Mouse (Mus musculus) neural tube, embryonic 15.5 days (tissue): ENCODE results near the gene Exoc6b. TPM values are rescaled to one million over a fixed set of nuclear protein-coding genes. Genes with fewer than 3 reads are reported as not detected.

Experiments
- ATAC-seq: fragments of 200-750 bp; cut with Nextera tagmentation; 2 replicates; pipeline ENCODE4 v1.8.0; 2017; ENCODE audit warnings: mild to moderate bottlenecking, moderate TSS enrichment, moderate library complexity; ENCODE audit not compliant: low FRiP score
- H3K27ac ChIP-seq: fragments of 300-500 bp; sonication (generic); replicated peaks from 2 replicates; pipeline ENCODE4 v1.5.1; 2015; ENCODE audit warnings: mild to moderate bottlenecking, inconsistent platforms
- H3K27me3 ChIP-seq: fragments of 300-500 bp; sonication (generic); replicated peaks from 2 replicates; pipeline ENCODE4 v1.6.1; 2015; ENCODE audit warnings: inconsistent platforms
- H3K36me3 ChIP-seq: fragments of 300-500 bp; sonication (generic); 2 replicates; pipeline ENCODE4 v1.6.1; 2015; ENCODE audit warnings: inconsistent platforms
- H3K4me1 ChIP-seq: fragments of 300-500 bp; sonication (generic); 2 replicates; pipeline ENCODE4 v1.6.1; 2015; ENCODE audit warnings: inconsistent platforms
- H3K4me2 ChIP-seq: fragments of 300-500 bp; sonication (generic); 2 replicates; pipeline ENCODE4 v1.6.1; 2015; ENCODE audit warnings: inconsistent platforms, mild to moderate bottlenecking, moderate library complexity
- H3K4me3 ChIP-seq: fragments of 300-500 bp; sonication (generic); replicated peaks from 2 replicates; pipeline ENCODE4 v1.5.1; 2015; ENCODE audit warnings: mild to moderate bottlenecking, inconsistent platforms
- H3K9ac ChIP-seq: fragments of 300-500 bp; sonication (generic); replicated peaks from 2 replicates; pipeline ENCODE4 v1.6.1; 2015; ENCODE audit warnings: mild to moderate bottlenecking, inconsistent platforms
- H3K9me3 ChIP-seq: fragments of 300-500 bp; sonication (generic); replicated peaks from 2 replicates; pipeline ENCODE4 v1.6.1; 2016; ENCODE audit warnings: inconsistent platforms
- WGBS: fragments of 180-500 bp; shearing (Covaris S2); methylation state at CpG from one replicate; pipeline ENCODE4 v1.1.7; 2015; ENCODE audit warnings: mixed read lengths; 5-methylcytosine and 5-hydroxymethylcytosine counted together
- polyA plus RNA-seq: library from polyadenylated mRNA; unstranded; fragments of >200 nt; fragmentation: Nextera tagmentation; extraction: Ambion mirVana; gene quantifications from 2 replicates; pipeline ENCODE4 v1.2.1, GENCODE M21; 2015

Gene Exoc6b
- polyA plus RNA-seq, 1 experiment from 2014 or later, result 44.5 TPM

- no peak overlapping the region for H3K9ac ChIP-seq
- no peak for ATAC-seq
- no peaks in the 10 kb centered on the region for H3K9me3 ChIP-seq
- no peak overlapping the region for H3K4me3 ChIP-seq
- H3K27me3 ChIP-seq, result no peaks in the 10 kb centered on the region
- no peak overlapping the region for H3K27ac ChIP-seq
- H3K36me3 ChIP-seq, result no peaks in the 10 kb centered on the region
- no peak overlapping the region for H3K4me2 ChIP-seq
- no peaks in the 10 kb centered on the region for H3K4me1 ChIP-seq
Observed at GRCm38 (mm10) chr6:84752806-84753420, 316.4 kb downstream of the Exoc6b start.

DNA sequence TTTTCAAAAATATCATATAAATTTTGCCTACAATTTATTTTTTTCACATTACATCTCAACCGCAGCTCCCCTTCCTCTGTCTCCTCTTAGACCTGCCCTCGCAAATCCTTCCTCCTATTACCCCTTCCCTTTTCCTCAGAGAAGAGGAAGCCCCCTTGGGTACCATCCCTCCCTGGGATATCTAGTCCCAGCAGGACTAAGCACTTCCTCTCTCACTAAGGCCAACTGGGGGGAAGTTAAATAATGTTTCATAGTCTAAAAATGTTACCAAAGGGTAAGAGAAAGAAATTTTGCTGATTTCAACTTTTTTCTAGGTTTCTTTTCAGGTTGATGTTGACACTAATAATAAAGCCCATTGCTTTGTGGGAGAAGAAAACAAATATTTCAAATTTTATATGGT, 317.9 kb downstream of the Exoc6b start:
- H3K9me3 ChIP-seq, result no peaks in the 10 kb centered on the region
- H3K27me3 ChIP-seq, result no peaks in the 10 kb centered on the region
- no peak overlapping the region for H3K9ac ChIP-seq
- H3K27ac ChIP-seq, result no peak overlapping the region
- no peaks in the 10 kb centered on the region for H3K36me3 ChIP-seq
- H3K4me2 ChIP-seq, result no peak overlapping the region
- H3K4me3 ChIP-seq, result no peak overlapping the region
- 93% methylated on average over 2 of the region's 2 CpGs for WGBS
- H3K4me1 ChIP-seq, result no peaks in the 10 kb centered on the region
- ATAC-seq, result no peak

DNA sequence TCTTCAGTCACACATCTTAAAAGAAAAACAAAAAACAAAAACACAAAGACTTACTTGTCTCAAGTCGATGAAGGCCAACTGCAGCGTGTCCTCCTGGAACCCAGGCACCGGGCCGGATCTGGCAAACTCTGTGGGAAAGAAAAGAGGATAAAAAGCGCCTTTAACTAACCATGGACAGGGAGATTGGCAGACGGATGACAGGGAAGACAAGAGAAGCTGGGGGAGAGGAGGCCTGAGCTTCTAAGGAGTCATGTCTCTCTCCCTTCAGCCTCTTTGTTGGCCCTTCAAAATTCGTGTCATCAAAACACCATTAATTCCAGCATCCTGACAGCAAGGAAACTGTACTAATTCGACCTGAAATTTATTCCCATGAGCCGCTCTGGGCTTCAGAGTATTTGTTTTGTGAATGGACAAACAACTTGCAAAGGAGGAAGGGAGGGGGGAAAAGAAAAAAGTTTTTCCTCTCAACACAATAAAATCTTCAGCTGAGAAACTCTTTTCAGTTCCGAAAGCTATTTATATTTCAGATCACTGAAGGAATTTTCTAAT, 322.4 kb downstream of the Exoc6b start:
- Histone ChIP-seq H3K27me3 (no peaks in the 10 kb centered on the region), H3K36me3 (no peaks in the 10 kb centered on the region), H3K9me3 (no peaks in the 10 kb centered on the region), H3K4me3 (no peak overlapping the region), H3K4me2 (no peak overlapping the region), H3K4me1 (no peaks in the 10 kb centered on the region), H3K9ac (no peak overlapping the region), H3K27ac (no peak overlapping the region)
- no peak for ATAC-seq
- WGBS, result 50% methylated on average over 10 of the region's 10 CpGs

GRCm38 (mm10) chr6:84746193-84746846, 323.0 kb downstream of the Exoc6b start:
- no peaks in the 10 kb centered on the region for H3K36me3 ChIP-seq
- H3K4me3 ChIP-seq, result no peak overlapping the region
- no peak overlapping the region for H3K4me2 ChIP-seq
- H3K4me1 ChIP-seq, result no peaks in the 10 kb centered on the region
- no peak overlapping the region for H3K27ac ChIP-seq
- H3K27me3 ChIP-seq, result no peaks in the 10 kb centered on the region
- H3K9me3 ChIP-seq, result no peaks in the 10 kb centered on the region
- no peak for ATAC-seq
- no peak overlapping the region for H3K9ac ChIP-seq
- WGBS, result 66% methylated on average over 5 of the region's 5 CpGs

- Histone ChIP-seq H3K27me3 (no peaks in the 10 kb centered on the region), H3K4me3 (no peak overlapping the region), H3K36me3 (no peaks in the 10 kb centered on the region), H3K9me3 (no peaks in the 10 kb centered on the region), H3K4me1 (no peaks in the 10 kb centered on the region), H3K9ac (no peak overlapping the region), H3K27ac (no peak overlapping the region), H3K4me2 (no peak overlapping the region)
- no peak for ATAC-seq
- 90% methylated on average over 7 of the region's 7 CpGs for WGBS
Observed at GRCm38 (mm10) chr6:84745570-84745969, 323.7 kb downstream of the Exoc6b start.

DNA sequence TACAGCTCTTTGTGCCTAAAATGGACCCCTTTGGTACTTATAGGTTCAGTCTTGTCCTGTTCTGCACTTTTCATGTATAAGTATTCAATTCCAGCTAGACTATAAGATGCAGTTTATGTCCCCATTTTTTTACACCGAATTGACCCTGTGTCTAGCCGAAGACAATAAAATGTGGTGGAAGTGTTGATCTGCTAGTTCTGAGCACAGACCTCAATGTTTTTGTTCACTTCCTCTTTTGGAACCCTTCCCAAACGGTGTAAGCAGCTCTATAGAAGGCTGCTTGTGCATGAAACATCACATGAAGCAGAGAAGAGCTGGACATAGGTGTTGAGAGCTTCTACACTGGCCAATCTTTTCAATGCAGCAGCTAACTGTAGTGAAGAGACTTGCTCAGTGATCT, 327.1 kb downstream of the Exoc6b start:
- no peaks in the 10 kb centered on the region for H3K9me3 ChIP-seq
- no peak for ATAC-seq
- WGBS, result 74% methylated on average over 3 of the region's 3 CpGs
- H3K27ac ChIP-seq, result no peak overlapping the region
- no peaks in the 10 kb centered on the region for H3K36me3 ChIP-seq
- no peak overlapping the region for H3K4me3 ChIP-seq
- no peak overlapping the region for H3K9ac ChIP-seq
- no peaks in the 10 kb centered on the region for H3K4me1 ChIP-seq
- no peaks in the 10 kb centered on the region for H3K27me3 ChIP-seq
- no peak overlapping the region for H3K4me2 ChIP-seq

DNA sequence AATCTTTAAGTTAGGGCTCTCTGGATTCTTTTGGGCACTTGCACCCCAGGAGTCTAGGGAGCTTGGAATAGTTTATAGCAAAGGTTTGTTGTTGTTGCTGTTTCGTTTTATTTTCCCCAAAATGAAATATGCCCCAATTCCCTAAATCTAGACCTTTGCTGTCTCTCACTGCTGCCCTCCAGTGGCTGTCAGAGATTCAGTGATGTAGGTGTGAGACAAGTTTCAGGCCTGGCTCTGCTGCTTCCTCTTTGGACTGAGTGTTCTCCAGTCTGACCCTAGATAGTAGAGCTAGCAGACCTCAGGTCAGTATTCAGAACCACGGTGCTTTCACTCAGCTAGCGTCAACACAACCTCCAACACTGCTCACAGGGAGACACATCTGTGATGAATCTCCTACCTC, 332.4 kb downstream of the Exoc6b start:
- 68% methylated on average over 3 of the region's 3 CpGs for WGBS

GRCm38 (mm10) chr6:84726876-84727275, 342.4 kb downstream of the Exoc6b start:
- no peak overlapping the region for H3K9ac ChIP-seq
- H3K4me1 ChIP-seq, result no peaks in the 10 kb centered on the region
- no peaks in the 10 kb centered on the region for H3K27me3 ChIP-seq
- no peak overlapping the region for H3K4me3 ChIP-seq
- H3K27ac ChIP-seq, result no peak overlapping the region
- no peaks in the 10 kb centered on the region for H3K36me3 ChIP-seq
- no peak overlapping the region for H3K4me2 ChIP-seq
- no peak for ATAC-seq
- peaks cover 3% of the 10 kb centered on the region; the same call in 1 of the 2 replicates for H3K9me3 ChIP-seq

More for the DNA sequence above, 332.4 kb downstream of the Exoc6b start:
- H3K4me1 ChIP-seq, result no peaks in the 10 kb centered on the region
- no peaks in the 10 kb centered on the region for H3K9me3 ChIP-seq
- H3K27me3 ChIP-seq, result no peaks in the 10 kb centered on the region
- H3K36me3 ChIP-seq, result no peaks in the 10 kb centered on the region
- H3K9ac ChIP-seq, result no peak overlapping the region
- no peak overlapping the region for H3K27ac ChIP-seq
- no peak overlapping the region for H3K4me3 ChIP-seq
- H3K4me2 ChIP-seq, result no peak overlapping the region
- no peak for ATAC-seq

GRCm38 (mm10) chr6:84713171-84713570, 356.1 kb downstream of the Exoc6b start:
- Histone ChIP-seq H3K27me3 (no peaks in the 10 kb centered on the region), H3K9ac (no peak overlapping the region), H3K4me3 (no peak overlapping the region), H3K9me3 (no peaks in the 10 kb centered on the region), H3K4me2 (no peak overlapping the region), H3K27ac (no peak overlapping the region), H3K36me3 (no peaks in the 10 kb centered on the region), H3K4me1 (peaks cover 6% of the 10 kb centered on the region; the same call in 1 of the 2 replicates)
- ATAC-seq, result no peak
- 86% methylated on average over 11 of the region's 11 CpGs for WGBS

GRCm38 (mm10) chr6:84710831-84711230, 358.5 kb downstream of the Exoc6b start:
- Histone ChIP-seq H3K4me1 (peaks cover 13% of the 10 kb centered on the region), H3K4me3 (no peak overlapping the region), H3K27ac (no peak overlapping the region), H3K36me3 (no peaks in the 10 kb centered on the region), H3K27me3 (no peaks in the 10 kb centered on the region), H3K9ac (no peak overlapping the region), H3K9me3 (no peaks in the 10 kb centered on the region), H3K4me2 (no peak overlapping the region)
- WGBS, result 90% methylated on average over 6 of the region's 6 CpGs
- no peak for ATAC-seq

DNA sequence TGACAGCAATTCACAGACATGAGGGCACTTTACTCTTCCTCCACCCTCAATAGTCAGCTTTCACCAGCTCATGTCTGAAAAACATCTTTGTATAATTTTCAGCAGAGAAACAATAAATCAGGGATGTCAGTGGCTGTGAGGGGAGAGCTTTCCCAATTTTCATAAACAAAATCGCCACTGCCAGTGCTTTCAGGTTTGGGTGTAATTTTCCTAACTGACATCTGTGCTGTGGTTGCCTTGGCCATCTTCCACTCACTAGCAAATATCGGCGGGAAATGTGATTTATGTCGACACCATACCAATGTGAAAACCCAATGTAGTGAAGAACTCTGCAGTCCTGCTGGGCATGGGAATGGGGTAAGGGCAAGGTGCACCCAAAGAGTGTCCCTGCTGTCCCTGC, 360.7 kb downstream of the Exoc6b start:
- Histone ChIP-seq H3K9me3 (no peaks in the 10 kb centered on the region), H3K4me1 (peaks cover 13% of the 10 kb centered on the region), H3K4me3 (no peak overlapping the region), H3K9ac (no peak overlapping the region), H3K27ac (no peak overlapping the region), H3K36me3 (no peaks in the 10 kb centered on the region), H3K4me2 (no peak overlapping the region), H3K27me3 (no peaks in the 10 kb centered on the region)
- WGBS, result 58% methylated on average over 4 of the region's 4 CpGs
- no peak for ATAC-seq

DNA sequence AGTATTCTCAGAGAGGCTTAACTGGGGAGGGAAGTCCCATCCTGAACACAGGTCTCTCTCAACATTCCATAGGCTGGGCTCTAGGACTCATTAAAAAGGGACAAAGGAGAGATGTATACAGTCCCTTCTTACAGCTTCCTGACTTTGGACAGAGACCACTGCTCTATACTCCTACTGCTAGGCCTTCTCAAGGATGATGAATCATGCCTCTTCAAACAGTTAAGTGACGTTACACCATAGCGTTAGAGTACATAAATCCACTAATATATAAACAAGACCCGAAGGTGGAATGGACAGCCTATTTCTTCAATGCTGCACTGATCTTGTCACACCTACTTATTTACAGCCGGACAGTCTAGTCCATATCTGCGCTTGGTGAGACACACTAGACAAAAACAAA, 369.7 kb downstream of the Exoc6b start:
- no peak for ATAC-seq

More for the DNA sequence above, 369.7 kb downstream of the Exoc6b start:
- H3K9me3 ChIP-seq, result no peaks in the 10 kb centered on the region
- H3K4me1 ChIP-seq, result peaks cover 8% of the 10 kb centered on the region; the same call in 1 of the 2 replicates
- no peaks in the 10 kb centered on the region for H3K27me3 ChIP-seq
- H3K9ac ChIP-seq, result no peak overlapping the region
- no peak overlapping the region for H3K4me2 ChIP-seq
- no peaks in the 10 kb centered on the region for H3K36me3 ChIP-seq
- H3K27ac ChIP-seq, result no peak overlapping the region
- WGBS, result 55% methylated on average over 5 of the region's 5 CpGs
- no peak overlapping the region for H3K4me3 ChIP-seq
